Mouse (Mus musculus) yolk sac, embryonic 10.5 days (tissue): ENCODE results near the gene R3hdm1.

Experiments
- DNase-seq: peaks from one replicate; pipeline ENCODE4 v3.0.0-alpha.2; 2017; ENCODE audit warnings: low spot score

The R3hdm1 gene

DNA sequence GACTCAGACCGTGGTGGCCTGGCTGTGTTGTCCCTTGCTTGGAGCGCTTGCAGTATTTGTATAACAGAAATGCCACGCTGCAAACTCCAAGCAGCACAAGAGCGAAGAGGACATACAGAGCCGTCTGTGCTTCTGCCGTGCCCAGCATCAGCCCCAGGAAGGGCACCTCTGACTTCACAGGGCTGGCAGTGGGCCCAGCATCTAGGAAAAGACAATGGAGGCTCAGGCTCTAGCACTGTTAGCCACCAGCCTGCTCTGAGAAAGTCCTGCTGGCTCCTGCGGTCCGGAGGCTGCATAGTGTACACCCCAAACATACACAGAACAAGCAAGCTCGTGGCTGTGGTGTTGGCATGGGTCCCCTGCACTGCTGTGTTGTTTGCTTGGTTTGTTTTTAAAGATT is 182.0 kb downstream of the R3hdm1 start:
- DNase-seq: no peak
